Mouse (Mus musculus): ENCODE results near the gene Ccdc155.

GRCm38 (mm10) chr7:45190186-45190585 lies 14.5 kb downstream of the Ccdc155 start:
- TF ChIP-seq CTCF (IDR thresholded peaks at IDR 0.05; ENCODE audit: borderline replicate concordance, extremely low read depth, insufficient read depth, insufficient read length) (no peak), POLR2A (IDR thresholded peaks at IDR 0.05; ENCODE audit: borderline replicate concordance, extremely low read depth, insufficient read depth, insufficient read length, poor library complexity, severe bottlenecking) (no peak)

All from brain, embryonic 14.5 days (tissue).